Mouse (Mus musculus) liver, embryonic 16.5 days (tissue): ENCODE results near the gene Gnao1. TPM values are rescaled to one million over a fixed set of nuclear protein-coding genes. Genes with fewer than 3 reads are reported as not detected.
A peak's percentile ranks its signal among the peaks of the same experiment; 100 is the strongest.

Experiments
- ATAC-seq: fragments of 200-750 bp; cut with Nextera tagmentation; 2 replicates; pipeline ENCODE4 v1.8.0; 2017; ENCODE audit warnings: low read depth, mild to moderate bottlenecking, moderate number of reproducible peaks, moderate library complexity
- H3K27ac ChIP-seq: fragments of 300-500 bp; sonication (generic); 2 replicates; pipeline ENCODE4 v1.5.1; 2014; ENCODE audit warnings: mild to moderate bottlenecking, low read length
- H3K27me3 ChIP-seq: fragments of 300-500 bp; sonication (generic); 2 replicates; pipeline ENCODE4 v1.6.1; 2014; ENCODE audit warnings: low read depth, low read length, mixed read lengths; ENCODE audit not compliant: control insufficient read depth, insufficient read depth
- H3K36me3 ChIP-seq: fragments of 300-500 bp; sonication (generic); 2 replicates; pipeline ENCODE4 v1.6.1; 2014; ENCODE audit warnings: mild to moderate bottlenecking; ENCODE audit not compliant: control insufficient read depth, insufficient read depth
- H3K4me1 ChIP-seq: fragments of 300-500 bp; sonication (generic); 2 replicates; pipeline ENCODE4 v1.6.1; 2014; ENCODE audit warnings: low read depth, low read length, mixed read lengths; ENCODE audit not compliant: control insufficient read depth
- H3K4me2 ChIP-seq: fragments of 300-500 bp; sonication (generic); 2 replicates; pipeline ENCODE4 v1.6.1; 2014; ENCODE audit warnings: low read depth, low read length, mixed read lengths
- H3K4me3 ChIP-seq: fragments of 300-500 bp; sonication (generic); 2 replicates; pipeline ENCODE4 v1.5.1; 2014; ENCODE audit warnings: low read depth, mild to moderate bottlenecking, low read length
- H3K9ac ChIP-seq: fragments of 300-500 bp; sonication (generic); 2 replicates; pipeline ENCODE4 v1.6.1; 2014; ENCODE audit warnings: low read depth, low read length
- H3K9me3 ChIP-seq: fragments of 300-500 bp; sonication (generic); replicated peaks from 2 replicates; pipeline ENCODE4 v1.6.1; 2016; ENCODE audit warnings: low read length; ENCODE audit not compliant: control insufficient read depth
- WGBS: fragments of 180-500 bp; shearing (Covaris S2); extraction: QIAGEN DNeasy Blood & Tissue Kit; methylation state at CpG from one replicate; pipeline ENCODE4 v1.1.7; 2014; ENCODE audit not compliant: insufficient replicate concordance; 5-methylcytosine and 5-hydroxymethylcytosine counted together
- polyA plus RNA-seq: library from polyadenylated mRNA; unstranded; fragments of >200 nt; fragmentation: Nextera tagmentation; extraction: Ambion mirVana; gene quantifications from 2 replicates; pipeline ENCODE4 v1.2.1, GENCODE M21; 2015

Gene Gnao1
- polyA plus RNA-seq, 1 experiment from 2014 or later, result 0.33 TPM

DNA sequence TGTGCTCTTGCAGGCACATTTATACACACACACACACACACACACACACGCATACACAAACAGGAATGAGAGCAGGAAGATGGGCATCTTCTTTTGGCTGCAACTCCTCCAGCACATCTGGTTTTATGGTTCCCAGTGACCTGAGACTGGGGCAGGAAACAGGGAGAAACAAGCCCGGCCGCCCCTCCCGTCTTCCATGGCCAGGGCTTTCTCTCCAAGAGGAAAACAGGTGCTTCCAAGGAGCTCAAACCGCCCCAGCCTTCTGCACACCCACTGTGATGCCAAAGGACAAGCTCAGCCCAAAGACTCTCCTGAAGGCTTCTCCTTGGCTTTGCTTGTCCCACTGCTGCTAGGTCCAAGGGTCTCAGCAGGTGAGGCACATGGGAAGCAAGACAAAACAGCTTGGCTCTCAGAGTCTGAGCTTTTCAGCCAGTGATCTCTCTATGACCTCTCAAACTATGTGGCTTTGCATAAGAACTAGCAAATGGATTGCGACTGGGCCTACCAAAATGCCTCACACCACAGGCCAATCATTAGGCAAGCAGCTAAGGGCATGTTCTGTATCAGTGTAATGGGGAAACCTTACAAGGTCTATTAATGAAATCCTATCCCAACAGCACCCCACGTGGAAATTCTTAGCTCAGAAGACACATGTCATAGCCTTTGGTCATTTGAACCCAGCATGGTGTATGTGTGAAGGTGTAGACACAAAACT lies 160.0 kb downstream of the Gnao1 start:
- H3K27me3 ChIP-seq, result no peaks in the 10 kb centered on the region
- H3K9ac ChIP-seq, result no peak overlapping the region
- no peaks in the 10 kb centered on the region for H3K9me3 ChIP-seq
- peaks cover 33% of the 10 kb centered on the region for H3K36me3 ChIP-seq
- no peak overlapping the region for H3K4me3 ChIP-seq
- 72% methylated on average over 7 of the region's 7 CpGs for WGBS
- no peak overlapping the region for H3K27ac ChIP-seq
- H3K4me2 ChIP-seq, result no peak overlapping the region
- ATAC-seq, result no peak
- peaks cover 3% of the 10 kb centered on the region; the same call in 1 of the 2 replicates for H3K4me1 ChIP-seq

DNA sequence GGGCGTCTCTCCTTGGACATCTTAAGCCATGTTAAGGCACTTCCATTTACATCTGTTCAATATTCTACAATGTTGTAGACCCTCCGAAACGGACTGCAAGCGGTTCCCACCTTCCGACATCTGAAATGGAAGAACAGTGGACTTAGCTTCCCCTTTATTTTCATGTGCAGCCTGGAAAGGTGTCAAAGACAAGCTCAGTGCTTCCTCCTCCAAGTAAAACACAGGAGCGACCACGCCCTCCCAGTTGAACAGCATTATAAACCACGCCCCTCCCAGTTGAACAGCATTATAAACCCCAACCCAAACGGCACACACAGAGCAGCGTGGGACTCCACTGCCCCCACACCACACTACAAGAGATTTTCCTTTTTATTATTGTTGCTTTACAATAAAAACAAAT lies 161.7 kb downstream of the Gnao1 start:
- no peak overlapping the region for H3K9ac ChIP-seq
- no peaks in the 10 kb centered on the region for H3K27me3 ChIP-seq
- no peak for ATAC-seq
- no peak overlapping the region for H3K4me3 ChIP-seq
- no peaks in the 10 kb centered on the region for H3K9me3 ChIP-seq
- H3K4me2 ChIP-seq, result no peak overlapping the region
- peaks cover 47% of the 10 kb centered on the region for H3K36me3 ChIP-seq
- WGBS, result 83% methylated on average over 10 of the region's 10 CpGs
- H3K27ac ChIP-seq, result no peak overlapping the region
- peaks cover 3% of the 10 kb centered on the region; the same call in 1 of the 2 replicates for H3K4me1 ChIP-seq

DNA sequence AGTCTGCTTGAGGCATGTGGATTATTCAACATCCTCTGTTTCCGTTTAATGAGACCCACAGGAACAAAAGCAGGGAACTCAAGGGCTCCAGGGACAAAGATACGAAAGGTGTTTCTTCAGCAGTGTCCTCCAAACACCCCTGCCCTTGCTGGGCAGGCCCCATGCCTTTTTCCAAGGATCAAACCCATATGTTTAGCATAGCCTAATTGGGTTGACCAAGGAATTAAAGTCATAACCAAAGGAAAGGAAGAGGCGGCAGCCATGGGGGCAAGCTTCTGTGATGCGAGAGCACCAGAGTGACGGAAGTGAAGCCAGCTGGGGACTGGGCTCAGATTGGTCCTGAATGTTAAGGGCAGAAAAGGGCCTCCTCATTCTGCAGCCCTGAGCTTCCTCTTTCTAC lies 162.4 kb downstream of the Gnao1 start:
- Histone ChIP-seq H3K4me3 (no peak overlapping the region), H3K4me2 (no peak overlapping the region), H3K9me3 (no peaks in the 10 kb centered on the region), H3K36me3 (peaks cover 52% of the 10 kb centered on the region), H3K27ac (no peak overlapping the region), H3K9ac (no peak overlapping the region), H3K4me1 (peaks cover 3% of the 10 kb centered on the region; the same call in 1 of the 2 replicates), H3K27me3 (no peaks in the 10 kb centered on the region)
- ATAC-seq, result no peak
- WGBS, result 91% methylated on average over 5 of the region's 5 CpGs

DNA sequence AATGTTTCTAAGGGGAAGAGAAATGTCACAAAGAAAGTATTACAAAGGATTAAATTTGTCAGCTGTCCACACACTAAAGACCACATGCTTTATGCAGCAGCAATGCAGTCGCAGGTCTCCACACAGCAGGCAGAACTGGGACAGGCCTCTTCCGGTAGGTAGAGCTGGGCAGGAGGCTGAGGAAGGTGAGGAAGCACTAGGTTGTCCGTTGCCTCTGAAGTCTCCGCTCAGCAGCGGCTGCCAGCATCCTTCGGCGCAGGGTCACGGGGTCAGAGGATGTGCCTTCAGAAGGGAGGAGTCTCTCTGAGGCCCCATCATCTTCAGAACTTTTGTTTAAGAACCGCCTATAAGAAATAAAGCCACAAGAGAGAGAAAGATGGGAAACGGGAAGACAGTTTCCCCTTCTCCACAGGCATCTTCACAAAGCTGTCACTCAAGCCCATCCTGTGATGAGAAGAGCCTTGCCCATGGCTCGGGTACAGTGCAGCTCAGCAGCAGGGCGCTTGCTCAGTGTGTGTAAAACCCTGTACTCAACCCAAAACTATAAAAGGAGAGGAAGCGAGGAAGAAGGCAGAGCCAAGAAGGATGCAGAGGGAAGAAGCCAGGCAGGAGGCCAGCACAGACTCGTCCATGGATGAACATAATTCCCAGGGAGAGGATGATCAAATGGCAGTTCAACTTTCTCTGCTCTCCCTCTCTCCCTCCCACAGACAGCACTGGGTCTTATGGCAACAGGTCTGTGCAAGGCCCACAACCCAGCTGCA lies 163.4 kb downstream of the Gnao1 start:
- Histone ChIP-seq H3K36me3 (peaks cover 61% of the 10 kb centered on the region), H3K27me3 (no peaks in the 10 kb centered on the region), H3K4me3 (no peak overlapping the region), H3K9ac (no peak overlapping the region), H3K9me3 (no peaks in the 10 kb centered on the region), H3K27ac (no peak overlapping the region), H3K4me2 (no peak overlapping the region), H3K4me1 (peaks cover 3% of the 10 kb centered on the region; the same call in 1 of the 2 replicates)
- no peak for ATAC-seq
- 89% methylated on average over 14 of the region's 14 CpGs for WGBS

DNA sequence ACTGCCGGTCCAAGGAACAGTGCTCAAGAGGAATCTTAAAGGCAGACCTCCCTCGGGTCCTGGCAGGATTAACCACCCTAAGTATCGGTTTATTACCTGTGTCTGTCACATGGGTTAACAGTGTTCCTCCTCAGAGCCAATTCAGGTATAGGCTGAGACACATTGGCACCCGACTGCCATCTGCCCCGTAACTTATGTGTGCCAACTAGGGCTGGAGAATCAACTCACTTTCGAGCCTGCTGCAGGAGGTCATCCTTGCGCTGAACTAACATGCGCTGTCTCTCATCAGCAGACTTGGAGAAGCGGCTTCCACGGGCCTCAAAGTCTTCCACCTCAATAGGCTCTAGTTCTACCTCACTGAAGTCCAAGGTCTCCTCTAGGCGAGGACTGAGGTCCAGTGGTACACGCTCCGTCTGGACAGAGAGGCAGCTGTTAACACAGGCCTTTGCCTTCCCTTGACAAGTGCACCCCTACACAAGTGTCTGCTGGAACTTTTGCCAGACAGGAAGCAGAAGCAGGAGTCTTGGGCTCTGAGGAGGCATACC lies 164.1 kb downstream of the Gnao1 start:
- Histone ChIP-seq H3K4me3 (no peak overlapping the region), H3K9ac (no peak overlapping the region), H3K4me1 (no peaks in the 10 kb centered on the region; the same call in 1 of the 2 replicates), H3K36me3 (peaks cover 62% of the 10 kb centered on the region), H3K27ac (0 out of 2 replicates have a peak overlapping the region, but pooled peaks have one; percentile 21), H3K9me3 (no peaks in the 10 kb centered on the region), H3K27me3 (no peaks in the 10 kb centered on the region), H3K4me2 (no peak overlapping the region)
- no peak for ATAC-seq
- 89% methylated on average over 13 of the region's 13 CpGs for WGBS

DNA sequence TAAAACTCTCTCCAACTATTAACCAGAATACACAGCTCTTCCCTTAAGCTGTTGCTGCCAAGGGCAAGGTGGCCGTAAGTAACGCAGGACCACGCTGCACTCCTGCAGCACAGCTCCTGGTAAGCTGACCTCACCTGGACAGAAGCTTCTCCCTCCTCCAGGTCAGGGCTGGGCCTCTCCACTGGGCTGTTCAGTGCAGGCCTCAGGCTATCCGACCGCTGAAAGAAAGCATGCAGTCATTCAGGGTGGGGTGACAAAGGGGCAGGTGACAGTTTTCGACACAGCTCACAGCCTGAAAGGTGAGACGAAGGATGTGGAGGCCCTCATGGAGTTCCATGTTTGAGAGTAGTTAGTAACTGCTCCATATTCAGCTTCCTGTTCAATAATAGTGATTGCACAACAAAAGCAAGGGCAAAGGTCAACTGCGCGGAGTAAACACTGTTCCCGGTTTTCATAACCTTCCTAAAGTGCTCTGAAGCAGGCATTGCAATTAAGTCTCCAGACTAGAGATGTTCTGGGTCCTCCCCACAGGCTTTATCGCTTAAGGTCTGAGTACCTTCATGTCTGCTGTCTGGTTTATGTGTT lies 164.9 kb downstream of the Gnao1 start:
- no peak overlapping the region for H3K4me2 ChIP-seq
- no peak overlapping the region for H3K4me3 ChIP-seq
- no peaks in the 10 kb centered on the region; the same call in 1 of the 2 replicates for H3K4me1 ChIP-seq
- no peaks in the 10 kb centered on the region for H3K9me3 ChIP-seq
- H3K36me3 ChIP-seq, result peaks cover 70% of the 10 kb centered on the region
- peak; percentile 83 for ATAC-seq
- peak overlapping the region; percentile 68 for H3K27ac ChIP-seq
- WGBS, result 85% methylated on average over 11 of the region's 11 CpGs
- H3K27me3 ChIP-seq, result no peaks in the 10 kb centered on the region
- H3K9ac ChIP-seq, result no peak overlapping the region

DNA sequence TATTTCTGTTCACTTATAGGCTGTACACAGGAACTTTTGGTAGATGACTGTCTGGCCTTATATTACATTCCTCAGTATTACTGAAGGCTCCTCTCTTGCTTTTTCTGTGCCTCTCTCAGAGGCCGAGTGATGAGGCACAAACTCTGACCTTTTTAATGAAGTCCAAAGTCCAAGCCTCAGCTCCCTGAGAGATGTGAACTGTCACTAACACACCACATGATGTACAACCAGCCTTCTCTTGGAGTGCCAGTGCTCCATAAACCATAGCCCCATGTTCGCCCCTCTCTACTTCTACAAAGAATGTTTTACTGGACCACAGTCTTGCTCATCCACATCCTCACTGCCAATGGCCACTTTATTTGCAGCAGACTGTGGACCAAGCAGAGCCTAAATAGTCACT lies 165.6 kb downstream of the Gnao1 start:
- ATAC-seq, result no peak
- Histone ChIP-seq H3K27ac (peak overlapping the region; percentile 44), H3K9me3 (no peaks in the 10 kb centered on the region), H3K4me2 (no peak overlapping the region), H3K4me1 (no peaks in the 10 kb centered on the region; the same call in 1 of the 2 replicates), H3K27me3 (no peaks in the 10 kb centered on the region), H3K36me3 (peaks cover 75% of the 10 kb centered on the region), H3K4me3 (no peak overlapping the region), H3K9ac (no peak overlapping the region)
- WGBS, result 77% methylated on average over 2 of the region's 2 CpGs

DNA sequence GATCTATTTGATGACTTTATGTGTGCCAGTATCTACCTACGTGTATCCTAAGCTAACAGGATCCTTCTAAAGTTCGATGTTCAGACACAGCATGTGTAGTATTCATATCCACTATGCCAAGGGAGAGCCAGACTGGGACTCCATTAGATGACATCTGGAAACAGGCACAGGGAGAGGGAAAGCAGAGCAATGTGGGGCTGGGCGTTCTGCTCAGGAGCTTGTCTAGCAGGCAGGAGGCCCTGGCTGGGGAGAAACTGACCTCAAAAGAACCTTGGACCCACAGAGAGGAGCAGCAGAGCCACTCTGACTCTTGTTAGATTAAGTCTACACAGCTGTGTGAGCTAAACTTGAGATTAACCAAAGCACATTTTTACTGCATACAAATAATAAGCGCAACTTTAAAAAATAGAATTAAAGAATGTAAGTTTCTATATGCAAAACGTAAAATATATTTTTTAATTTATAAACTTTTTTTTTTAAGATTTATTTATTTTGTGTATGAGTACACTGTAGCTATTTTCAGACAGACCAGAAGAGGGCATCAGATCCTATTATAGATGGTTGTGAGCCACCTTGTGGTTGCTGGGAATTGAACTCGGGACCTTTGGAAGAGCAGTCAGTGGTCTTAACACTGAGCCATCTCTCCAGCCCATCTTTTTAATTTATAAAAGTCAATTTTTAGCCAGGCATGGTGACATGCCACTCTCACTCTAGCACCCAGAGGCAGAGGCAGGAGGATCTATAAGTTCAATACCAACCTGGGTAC lies 166.9 kb downstream of the Gnao1 start:
- Histone ChIP-seq H3K27me3 (no peaks in the 10 kb centered on the region), H3K4me3 (no peak overlapping the region), H3K27ac (no peak overlapping the region), H3K36me3 (peaks cover 82% of the 10 kb centered on the region), H3K4me2 (no peak overlapping the region), H3K9me3 (no peaks in the 10 kb centered on the region), H3K9ac (no peak overlapping the region), H3K4me1 (no peaks in the 10 kb centered on the region; the same call in 1 of the 2 replicates)
- ATAC-seq, result no peak
- 82% methylated on average over 6 of the region's 6 CpGs for WGBS
